Mouse (Mus musculus): ENCODE measurements at regions not wholly inside any gene's neighbourhood (a gene's known extent, or its start where the extent isn't known, plus 50 kb on each side); places are given as distances from the start of the nearest gene placed in this dataset.

GRCm38 (mm10) chr12:26534229-26535105, 65.5 kb downstream of the Cmpk2 start:
- Histone ChIP-seq H3K4me3 (ENCODE audit: low read depth, low read length) (no peak overlapping the region), H3K4me1 (ENCODE audit: control insufficient read depth, insufficient read depth, low read length) (peaks cover 7% of the 10 kb centered on the region), H3K27me3 (ENCODE audit: control insufficient read depth, insufficient read depth, low read length) (no peaks in the 10 kb centered on the region), H3K36me3 (ENCODE audit: control insufficient read depth, insufficient read depth, low read length) (no peaks in the 10 kb centered on the region), H3K27ac (ENCODE audit: low read depth, low read length) (no peak overlapping the region), H3K9ac (ENCODE audit: low read depth, low read length) (no peak overlapping the region), H3K4me2 (no peak overlapping the region), H3K9me3 (replicated peaks; ENCODE audit: control insufficient read depth, low read length) (no peaks in the 10 kb centered on the region)
- 34% methylated on average over 9 of the region's 9 CpGs for WGBS (ENCODE audit: insufficient replicate concordance)
- ATAC-seq (replicated peaks; ENCODE audit: insufficient number of reproducible peaks, low FRiP score, low TSS enrichment): no peak

DNA sequence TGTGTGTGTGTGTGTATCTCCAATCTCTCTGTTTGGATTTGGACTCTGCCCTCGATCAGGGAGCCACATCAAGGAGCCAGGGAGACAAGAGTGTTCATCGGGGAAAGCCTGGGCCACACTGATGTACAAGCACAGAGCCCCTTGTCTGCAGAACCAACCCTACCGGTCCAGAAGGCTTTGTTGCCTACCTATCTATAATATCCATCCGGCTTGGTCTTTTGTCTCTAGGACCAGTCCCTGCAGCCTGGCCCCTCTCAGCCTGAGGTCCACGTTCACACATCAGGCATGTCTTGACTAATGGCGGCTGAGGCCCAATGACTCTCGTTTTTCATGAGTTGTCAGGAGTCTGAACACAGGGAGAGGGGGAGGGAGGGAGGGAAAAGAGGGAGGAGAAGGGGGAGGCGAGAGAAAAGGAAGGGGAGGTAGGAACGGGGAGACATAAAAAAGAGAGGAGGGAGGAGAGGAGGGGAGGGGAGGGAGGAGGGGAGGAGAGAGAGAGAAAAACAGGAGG, 64.7 kb downstream of the Cmpk2 start:
- Histone ChIP-seq H3K27ac (ENCODE audit: low read depth, low read length) (no peak overlapping the region), H3K9me3 (replicated peaks; ENCODE audit: control insufficient read depth, low read length) (no peaks in the 10 kb centered on the region), H3K4me3 (ENCODE audit: low read depth, low read length) (no peak overlapping the region), H3K27me3 (ENCODE audit: control insufficient read depth, insufficient read depth, low read length) (no peaks in the 10 kb centered on the region), H3K9ac (ENCODE audit: low read depth, low read length) (no peak overlapping the region), H3K36me3 (ENCODE audit: control insufficient read depth, insufficient read depth, low read length) (no peaks in the 10 kb centered on the region), H3K4me1 (ENCODE audit: control insufficient read depth, insufficient read depth, low read length) (peaks cover 7% of the 10 kb centered on the region), H3K4me2 (no peak overlapping the region)
- 53% methylated on average over 9 of the region's 9 CpGs for WGBS (ENCODE audit: insufficient replicate concordance)
- no peak for ATAC-seq (replicated peaks; ENCODE audit: insufficient number of reproducible peaks, low FRiP score, low TSS enrichment)

- H3K4me2 ChIP-seq: no peak overlapping the region; the same call in 1 of the 2 replicates
- no peaks in the 10 kb centered on the region for H3K36me3 ChIP-seq (ENCODE audit: control insufficient read depth, insufficient read depth, low read length)
- H3K27me3 ChIP-seq (ENCODE audit: control insufficient read depth, insufficient read depth, low read length): no peaks in the 10 kb centered on the region
- no peak overlapping the region for H3K4me3 ChIP-seq (ENCODE audit: low read depth, low read length)
- no peak overlapping the region for H3K27ac ChIP-seq (ENCODE audit: low read depth, low read length)
- no peaks in the 10 kb centered on the region for H3K9me3 ChIP-seq (replicated peaks; ENCODE audit: control insufficient read depth, low read length)
- ATAC-seq (replicated peaks; ENCODE audit: insufficient number of reproducible peaks, low FRiP score, low TSS enrichment): no peak; the same call in 1 of the 2 replicates
- H3K9ac ChIP-seq (ENCODE audit: low read depth, low read length): no peak overlapping the region
- WGBS (ENCODE audit: insufficient replicate concordance): 49% methylated on average over 13 of the region's 13 CpGs
- H3K4me1 ChIP-seq (ENCODE audit: control insufficient read depth, insufficient read depth, low read length): peaks cover 7% of the 10 kb centered on the region
Measured at GRCm38 (mm10) chr12:26532823-26533640, 64.0 kb downstream of the Cmpk2 start.

DNA sequence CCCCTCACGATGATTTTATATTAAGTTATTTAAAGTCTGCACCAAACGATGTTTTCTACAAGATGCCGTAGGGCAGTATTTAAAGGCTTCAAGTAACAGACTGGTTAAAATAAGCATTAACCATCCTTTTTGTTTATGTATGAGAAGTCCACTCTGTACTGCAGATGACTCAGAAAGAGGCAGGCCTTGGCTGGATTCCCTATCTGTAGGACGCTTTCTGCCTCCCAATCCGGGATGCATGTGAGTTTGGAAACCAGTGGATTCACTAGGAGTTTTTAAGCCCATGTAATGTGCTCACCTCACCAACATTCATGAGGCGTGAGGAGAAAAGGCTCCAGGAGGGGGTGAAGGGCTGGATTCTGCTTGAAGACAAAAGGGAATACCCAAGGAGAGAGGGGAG, 63.1 kb downstream of the Cmpk2 start:
- no peak for ATAC-seq (replicated peaks; ENCODE audit: insufficient number of reproducible peaks, low FRiP score, low TSS enrichment)

More for the DNA sequence above, 63.1 kb downstream of the Cmpk2 start:
- Histone ChIP-seq H3K4me2 (no peak overlapping the region), H3K27me3 (ENCODE audit: control insufficient read depth, insufficient read depth, low read length) (no peaks in the 10 kb centered on the region), H3K4me3 (ENCODE audit: low read depth, low read length) (no peak overlapping the region), H3K9ac (ENCODE audit: low read depth, low read length) (no peak overlapping the region), H3K4me1 (ENCODE audit: control insufficient read depth, insufficient read depth, low read length) (peaks cover 7% of the 10 kb centered on the region), H3K9me3 (replicated peaks; ENCODE audit: control insufficient read depth, low read length) (no peaks in the 10 kb centered on the region), H3K27ac (ENCODE audit: low read depth, low read length) (no peak overlapping the region), H3K36me3 (ENCODE audit: control insufficient read depth, insufficient read depth, low read length) (no peaks in the 10 kb centered on the region)
- 78% methylated on average over 6 of the region's 6 CpGs for WGBS (ENCODE audit: insufficient replicate concordance)

Data from heart, embryonic 11.5 days (tissue).